Mouse (Mus musculus) stomach, embryonic 16.5 days (tissue): Measurements from ENCODE around the gene Flt3l. TPM values are rescaled to one million over a fixed set of nuclear protein-coding genes. Genes with fewer than 3 reads are reported as not detected.

Experiments
- ATAC-seq: fragments of 200-750 bp; cut with Nextera tagmentation; 2 replicates; pipeline ENCODE4 v1.8.0; 2017; ENCODE audit warnings: moderate number of reproducible peaks, moderate TSS enrichment; ENCODE audit not compliant: insufficient read depth, low FRiP score
- H3K27ac ChIP-seq: fragments of 300-500 bp; sonication (generic); 2 replicates; pipeline ENCODE4 v1.5.1; 2014; ENCODE audit warnings: low read length
- H3K27me3 ChIP-seq: fragments of 300-500 bp; sonication (generic); 2 replicates; pipeline ENCODE4 v1.6.1; 2014; ENCODE audit warnings: low read length, control low read depth, mixed read lengths; ENCODE audit not compliant: control insufficient read depth, insufficient read depth
- H3K36me3 ChIP-seq: fragments of 300-500 bp; sonication (generic); 2 replicates; pipeline ENCODE4 v1.6.1; 2014; ENCODE audit warnings: low read length; ENCODE audit not compliant: control insufficient read depth, insufficient read depth
- H3K4me1 ChIP-seq: fragments of 300-500 bp; sonication (generic); 2 replicates; pipeline ENCODE4 v1.6.1; 2014; ENCODE audit warnings: low read length, control low read depth, mixed read lengths; ENCODE audit not compliant: control insufficient read depth, insufficient read depth
- H3K4me2 ChIP-seq: fragments of 300-500 bp; sonication (generic); 2 replicates; pipeline ENCODE4 v1.6.1; 2014; ENCODE audit warnings: low read depth, low read length, mixed read lengths
- H3K4me3 ChIP-seq: fragments of 300-500 bp; sonication (generic); replicated peaks from 2 replicates; pipeline ENCODE4 v1.5.1; 2014; ENCODE audit warnings: mild to moderate bottlenecking, low read length
- H3K9ac ChIP-seq: fragments of 300-500 bp; sonication (generic); 2 replicates; pipeline ENCODE4 v1.6.1; 2014; ENCODE audit warnings: low read length
- H3K9me3 ChIP-seq: fragments of 300-500 bp; sonication (generic); replicated peaks from 2 replicates; pipeline ENCODE4 v1.6.1; 2016; ENCODE audit warnings: low read length, control low read depth; ENCODE audit not compliant: control insufficient read depth
- WGBS: fragments of 180-500 bp; shearing (Covaris S2); extraction: QIAGEN DNeasy Blood & Tissue Kit; methylation state at CpG from one replicate; pipeline ENCODE4 v1.1.7; 2014; 5-methylcytosine and 5-hydroxymethylcytosine counted together
- polyA plus RNA-seq: library from polyadenylated mRNA; unstranded; fragments of >200 nt; fragmentation: Nextera tagmentation; extraction: Ambion mirVana; gene quantifications from 2 replicates; pipeline ENCODE4 v1.2.1, GENCODE M21; 2015

The Flt3l gene
- polyA plus RNA-seq: 2.2 and 2.8 TPM in 2 replicates

- Histone ChIP-seq H3K36me3 (no peaks in the 10 kb centered on the region; the same call in 1 of the 2 replicates), H3K27me3 (no peaks in the 10 kb centered on the region), H3K4me3 (peak within 1 kb of the TSS; percentile 75), H3K4me2 (peak within 1 kb of the TSS; percentile 81), H3K27ac (no peak within 1 kb of the TSS), H3K4me1 (peaks cover 9% of the 10 kb centered on the region), H3K9me3 (peaks cover 4% of the 10 kb centered on the region; the same call in 1 of the 2 replicates), H3K9ac (peak within 1 kb of the TSS; percentile 84)
- ATAC-seq: peak; percentile 84
- 3% methylated on average over 29 of the region's 29 CpGs for WGBS
These were observed at the start of gene Flt3l, which contains the start of gene Gm45713 for GRCm38 (mm10) chr7:45135993-45136567. Gene Flt3l, minus strand, starts transcription at chr7:45136432. Gene Gm45713, minus strand, starts transcription at chr7:45136231.

GRCm38 (mm10) chr7:45185921-45186320, 49.7 kb upstream of the Flt3l start:
- H3K4me2 ChIP-seq: no peak overlapping the region
- 64% methylated on average over 7 of the region's 7 CpGs for WGBS
- no peak for ATAC-seq

GRCm38 (mm10) chr7:45183672-45184071, 47.4 kb upstream of the Flt3l start:
- Histone ChIP-seq H3K27ac (no peak overlapping the region), H3K4me1 (no peaks in the 10 kb centered on the region), H3K4me2 (no peak overlapping the region), H3K27me3 (peaks cover 69% of the 10 kb centered on the region), H3K4me3 (no peak overlapping the region), H3K9me3 (no peaks in the 10 kb centered on the region), H3K36me3 (no peaks in the 10 kb centered on the region), H3K9ac (no peak overlapping the region)
- no peak for ATAC-seq
- 63% methylated on average over 7 of the region's 7 CpGs for WGBS

More at GRCm38 (mm10) chr7:45185921-45186320, 49.7 kb upstream of the Flt3l start:
- Histone ChIP-seq H3K9me3 (no peaks in the 10 kb centered on the region), H3K27ac (no peak overlapping the region), H3K9ac (no peak overlapping the region), H3K4me3 (no peak overlapping the region), H3K4me1 (no peaks in the 10 kb centered on the region), H3K36me3 (no peaks in the 10 kb centered on the region), H3K27me3 (peaks cover 53% of the 10 kb centered on the region)

GRCm38 (mm10) chr7:45182606-45183005, 46.4 kb upstream of the Flt3l start:
- Histone ChIP-seq H3K4me2 (peak overlapping the region; percentile 55), H3K27ac (no peak overlapping the region), H3K4me3 (peak overlapping the region; percentile 38), H3K9me3 (no peaks in the 10 kb centered on the region), H3K9ac (peak overlapping the region; percentile 61), H3K27me3 (peaks cover 77% of the 10 kb centered on the region), H3K36me3 (no peaks in the 10 kb centered on the region), H3K4me1 (no peaks in the 10 kb centered on the region)
- WGBS: 13% methylated on average over 11 of the region's 11 CpGs
- peak; percentile 14; the same call in 1 of the 2 replicates for ATAC-seq

GRCm38 (mm10) chr7:45182199-45182601, 46.0 kb upstream of the Flt3l start:
- peak; percentile 92 for ATAC-seq
- Histone ChIP-seq H3K4me1 (no peaks in the 10 kb centered on the region), H3K27me3 (peaks cover 81% of the 10 kb centered on the region), H3K36me3 (no peaks in the 10 kb centered on the region), H3K4me3 (peak overlapping the region; percentile 38), H3K9ac (peak overlapping the region; percentile 61), H3K27ac (no peak overlapping the region), H3K4me2 (peak overlapping the region; percentile 55), H3K9me3 (no peaks in the 10 kb centered on the region)
- under 1% methylated on average over 34 of the region's 34 CpGs for WGBS

- H3K9ac ChIP-seq: no peak overlapping the region
- no peak overlapping the region for H3K4me2 ChIP-seq
- no peak for ATAC-seq
- 6% methylated on average over 29 of the region's 35 CpGs for WGBS
- no peaks in the 10 kb centered on the region for H3K4me1 ChIP-seq
- H3K4me3 ChIP-seq: 0 out of 2 replicates have a peak overlapping the region, but pooled peaks have one; percentile 9
- H3K36me3 ChIP-seq: no peaks in the 10 kb centered on the region
- H3K27ac ChIP-seq: no peak overlapping the region
- peaks cover 83% of the 10 kb centered on the region for H3K27me3 ChIP-seq
- H3K9me3 ChIP-seq: no peaks in the 10 kb centered on the region
These were observed 45.3 kb upstream of the Flt3l start for GRCm38 (mm10) chr7:45181540-45181939.

- H3K27ac ChIP-seq: no peak within 1 kb of the TSS
- H3K9me3 ChIP-seq: no peaks in the 10 kb centered on the region
- no peak within 1 kb of the TSS for H3K4me2 ChIP-seq
- no peak for ATAC-seq
- peaks cover 4% of the 10 kb centered on the region; the same call in 1 of the 2 replicates for H3K4me1 ChIP-seq
- 20% methylated on average over 20 of the region's 20 CpGs for WGBS
- no peaks in the 10 kb centered on the region for H3K36me3 ChIP-seq
- H3K4me3 ChIP-seq: 0 out of 2 replicates have a peak within 1 kb of the TSS, but pooled peaks have one; percentile 9
- peaks cover 87% of the 10 kb centered on the region for H3K27me3 ChIP-seq
- H3K9ac ChIP-seq: no peak within 1 kb of the TSS
These were observed 44.8 kb upstream of the Flt3l start, which contains the start of gene Pth2 for GRCm38 (mm10) chr7:45180896-45181477. Gene Pth2, plus strand, starts transcription at chr7:45180995.

- Histone ChIP-seq H3K4me2 (no peak within 1 kb of the TSS), H3K4me3 (no peak within 1 kb of the TSS), H3K9me3 (no peaks in the 10 kb centered on the region), H3K27me3 (peaks cover 91% of the 10 kb centered on the region), H3K27ac (no peak within 1 kb of the TSS), H3K36me3 (no peaks in the 10 kb centered on the region), H3K4me1 (peaks cover 10% of the 10 kb centered on the region; the same call in 1 of the 2 replicates), H3K9ac (no peak within 1 kb of the TSS)
- WGBS: 20% methylated on average over 7 of the region's 7 CpGs
- no peak for ATAC-seq
These were observed 43.2 kb upstream of the Flt3l start, which contains the start of gene Gfy for GRCm38 (mm10) chr7:45179469-45179868. Gene Gfy, minus strand, starts transcription at chr7:45179569.

- peaks cover 92% of the 10 kb centered on the region for H3K27me3 ChIP-seq
- 20% methylated on average over 7 of the region's 7 CpGs for WGBS
These were observed 42.3 kb upstream of the Flt3l start for GRCm38 (mm10) chr7:45178550-45178949.

More at GRCm38 (mm10) chr7:45178550-45178949, 42.3 kb upstream of the Flt3l start:
- H3K9me3 ChIP-seq: no peaks in the 10 kb centered on the region
- H3K4me1 ChIP-seq: peaks cover 10% of the 10 kb centered on the region; the same call in 1 of the 2 replicates
- no peak overlapping the region for H3K27ac ChIP-seq
- no peak overlapping the region for H3K4me2 ChIP-seq
- no peak for ATAC-seq
- H3K9ac ChIP-seq: no peak overlapping the region
- no peaks in the 10 kb centered on the region for H3K36me3 ChIP-seq
- H3K4me3 ChIP-seq: no peak overlapping the region
